Mouse (Mus musculus): Measurements from ENCODE around the gene Pkm. TPM values are rescaled to one million over a fixed set of nuclear protein-coding genes. Genes with fewer than 3 reads are reported as not detected.

Gene Pkm
- total RNA-seq, 2 experiments from 2014 or later, result 2,850 to 2,853 TPM

- DNase-seq, result no peak
Observed at GRCm38 (mm10) chr9:59664664-59665256, 8.6 kb downstream of the Pkm start.

GRCm38 (mm10) chr9:59666016-59666415, 9.8 kb downstream of the Pkm start:
- no peak for DNase-seq

GRCm38 (mm10) chr9:59666813-59667212, 10.6 kb downstream of the Pkm start:
- no peak for DNase-seq

- DNase-seq, result peak; percentile 54
Observed at GRCm38 (mm10) chr9:59667250-59667649, 11.1 kb downstream of the Pkm start.

GRCm38 (mm10) chr9:59667904-59668303, 11.7 kb downstream of the Pkm start:
- no peak for DNase-seq

- DNase-seq, result no peak
Observed at GRCm38 (mm10) chr9:59668473-59668872, 12.3 kb downstream of the Pkm start.

GRCm38 (mm10) chr9:59669172-59669571, 13.0 kb downstream of the Pkm start:
- DNase-seq, result no peak

- DNase-seq, result peak; percentile 71
Observed at GRCm38 (mm10) chr9:59672195-59672894, 16.2 kb downstream of the Pkm start.

- no peak for DNase-seq
Observed at GRCm38 (mm10) chr9:59673427-59673826, 17.3 kb downstream of the Pkm start.

- peak; percentile 61 for DNase-seq
Observed at GRCm38 (mm10) chr9:59675598-59675997, 19.4 kb downstream of the Pkm start.

- no peak for DNase-seq
Observed at GRCm38 (mm10) chr9:59678313-59678712, 22.1 kb downstream of the Pkm start.

GRCm38 (mm10) chr9:59679678-59680533, 23.7 kb downstream of the Pkm start, which contains the start of gene Gramd2:
Gene Gramd2 (plus strand): TSS chr9:59680144.
- DNase-seq, result peak; percentile 84

GRCm38 (mm10) chr9:59680534-59680875, 24.3 kb downstream of the Pkm start:
- DNase-seq, result no peak

- DNase-seq, result no peak
Observed at GRCm38 (mm10) chr9:59684020-59684419, 27.9 kb downstream of the Pkm start.

GRCm38 (mm10) chr9:59687416-59688046, 31.4 kb downstream of the Pkm start:
- no peak for DNase-seq

GRCm38 (mm10) chr9:59691635-59692094, 35.5 kb downstream of the Pkm start:
- peak; percentile 80 for DNase-seq

GRCm38 (mm10) chr9:59692145-59692544, 36.0 kb downstream of the Pkm start:
- no peak for DNase-seq

- no peak for DNase-seq
Observed at GRCm38 (mm10) chr9:59694571-59695450, 38.6 kb downstream of the Pkm start.

- DNase-seq, result no peak
Observed at GRCm38 (mm10) chr9:59695451-59695813, 39.3 kb downstream of the Pkm start.

GRCm38 (mm10) chr9:59696381-59696780, 40.2 kb downstream of the Pkm start:
- no peak for DNase-seq

GRCm38 (mm10) chr9:59701094-59701493, 44.9 kb downstream of the Pkm start:
- DNase-seq, result no peak

Data from gastrocnemius, postnatal 25 days (tissue).